Mouse (Mus musculus): Measurements from ENCODE around the gene Gm13283.
"Not testable (repeated sequence)": the region's sequence is repeated elsewhere in the genome, so short reads cannot be mapped to it uniquely, and the experiment has no call there.

The Gm13283 gene

DNA sequence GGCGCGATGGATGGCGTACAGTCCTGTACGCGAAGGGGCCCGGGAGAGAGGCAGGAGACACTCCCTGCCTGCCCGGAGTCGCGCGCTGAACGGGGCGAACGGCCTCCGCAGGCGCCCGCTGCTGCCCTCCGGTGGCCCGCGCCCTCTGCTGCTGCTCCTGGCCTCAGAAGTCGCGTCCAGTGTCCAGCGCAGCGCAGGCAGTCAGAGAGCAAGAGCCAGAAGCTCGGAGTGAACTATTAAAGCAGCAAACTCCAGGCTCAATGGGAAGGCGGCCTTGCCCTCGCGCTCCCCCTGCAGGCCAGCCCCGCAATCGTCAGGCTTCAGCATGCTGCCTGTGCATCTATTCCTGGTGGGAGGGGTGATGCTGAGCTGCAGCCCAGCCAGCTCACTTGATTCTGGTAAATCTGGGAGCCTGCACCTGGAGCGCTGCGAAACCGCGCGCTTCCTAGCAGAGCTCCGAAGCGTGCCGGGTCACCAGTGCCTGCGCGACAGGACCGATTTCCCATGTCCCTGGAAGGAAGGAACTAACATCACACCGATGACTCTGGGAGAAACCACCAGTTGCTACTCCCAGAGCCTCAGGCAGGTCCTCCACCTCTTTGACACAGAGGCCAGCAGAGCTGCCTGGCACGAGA lies 3.6 kb downstream of the Gm13283 start:
- peak; percentile 98 for DNase-seq

GRCm38 (mm10) chr4:88773534-88773933 lies 13.6 kb downstream of the Gm13283 start, which contains the start of gene Gm13290:
Gene Gm13290, plus strand, starts transcription at chr4:88773834.
- DNase-seq, result not testable (repeated sequence)

GRCm38 (mm10) chr4:88776622-88777021 lies 16.7 kb downstream of the Gm13283 start, which contains the start of gene Gm13289:
Gene Gm13289, plus strand, starts transcription at chr4:88776922.
- DNase-seq, result not testable (repeated sequence)

DNA sequence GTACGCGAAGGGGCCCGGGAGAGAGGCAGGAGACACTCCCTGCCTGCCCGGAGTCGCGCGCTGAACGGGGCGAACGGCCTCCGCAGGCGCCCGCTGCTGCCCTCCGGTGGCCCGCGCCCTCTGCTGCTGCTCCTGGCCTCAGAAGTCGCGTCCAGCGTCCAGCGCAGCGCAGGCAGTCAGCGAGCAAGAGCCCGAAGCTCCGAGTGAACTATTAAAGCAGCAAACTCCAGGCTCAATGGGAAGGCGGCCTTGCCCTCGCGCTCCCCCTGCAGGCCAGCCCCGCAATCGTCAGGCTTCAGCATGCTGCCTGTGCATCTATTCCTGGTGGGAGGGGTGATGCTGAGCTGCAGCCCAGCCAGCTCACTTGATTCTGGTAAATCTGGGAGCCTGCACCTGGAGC lies 19.6 kb downstream of the Gm13283 start, which contains the start of gene Gm13272:
Gene Gm13272, plus strand, starts transcription at position 301 of the 400 bp plus-strand sequence.
- DNase-seq, result not testable (repeated sequence)

DNA sequence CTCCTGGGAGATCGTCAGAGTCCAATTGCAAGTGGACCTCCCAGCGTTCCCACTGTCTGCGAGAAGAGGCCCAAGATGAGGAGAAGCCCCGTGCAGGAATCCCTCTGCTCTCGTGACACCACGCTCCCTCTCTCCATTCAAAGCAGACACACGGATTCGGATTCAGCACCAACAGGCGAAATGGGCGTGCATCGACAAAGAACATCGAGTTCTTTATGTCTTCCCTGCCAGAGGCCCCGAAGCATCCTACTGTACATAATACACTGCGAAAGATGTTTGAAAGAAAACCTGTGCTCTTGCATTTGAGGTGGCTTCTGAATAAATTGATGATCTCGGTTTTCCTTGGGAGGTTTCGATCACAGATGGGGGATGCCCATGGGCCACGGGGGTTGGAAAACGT lies 20.4 kb downstream of the Gm13283 start:
- peak; percentile 92 for DNase-seq

- DNase-seq, result not testable (repeated sequence)
Observed at GRCm38 (mm10) chr4:88781831-88782230, 21.9 kb downstream of the Gm13283 start, which contains the start of gene Ifnz. Gene Ifnz, plus strand, starts transcription at chr4:88782131.

GRCm38 (mm10) chr4:88782335-88782734 lies 22.4 kb downstream of the Gm13283 start:
- peak; percentile 94 for DNase-seq

DNA sequence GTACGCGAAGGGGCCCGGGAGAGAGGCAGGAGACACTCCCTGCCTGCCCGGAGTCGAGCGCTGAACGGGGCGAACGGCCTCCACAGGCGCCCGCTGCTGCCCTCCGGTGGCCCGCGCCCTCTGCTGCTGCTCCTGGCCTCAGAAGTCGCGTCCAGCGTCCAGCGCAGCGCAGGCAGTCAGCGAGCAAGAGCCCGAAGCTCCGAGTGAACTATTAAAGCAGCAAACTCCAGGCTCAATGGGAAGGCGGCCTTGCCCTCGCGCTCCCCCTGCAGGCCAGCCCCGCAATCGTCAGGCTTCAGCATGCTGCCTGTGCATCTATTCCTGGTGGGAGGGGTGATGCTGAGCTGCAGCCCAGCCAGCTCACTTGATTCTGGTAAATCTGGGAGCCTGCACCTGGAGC lies 25.5 kb downstream of the Gm13283 start, which contains the start of gene Gm13276:
Gene Gm13276, plus strand, starts transcription at position 301 of the 400 bp plus-strand sequence.
- not testable (repeated sequence) for DNase-seq

- peak; percentile 97 for DNase-seq
Observed at GRCm38 (mm10) chr4:88788402-88788801, 28.5 kb downstream of the Gm13283 start, which contains the start of gene Gm13277. Gene Gm13277, plus strand, starts transcription at chr4:88788632.

DNA sequence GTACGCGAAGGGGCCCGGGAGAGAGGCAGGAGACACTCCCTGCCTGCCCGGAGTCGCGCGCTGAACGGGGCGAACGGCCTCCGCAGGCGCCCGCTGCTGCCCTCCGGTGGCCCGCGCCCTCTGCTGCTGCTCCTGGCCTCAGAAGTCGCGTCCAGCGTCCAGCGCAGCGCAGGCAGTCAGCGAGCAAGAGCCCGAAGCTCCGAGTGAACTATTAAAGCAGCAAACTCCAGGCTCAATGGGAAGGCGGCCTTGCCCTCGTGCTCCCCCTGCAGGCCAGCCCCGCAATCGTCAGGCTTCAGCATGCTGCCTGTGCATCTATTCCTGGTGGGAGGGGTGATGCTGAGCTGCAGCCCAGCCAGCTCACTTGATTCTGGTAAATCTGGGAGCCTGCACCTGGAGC lies 31.3 kb downstream of the Gm13283 start, which contains the start of gene Gm13278:
Gene Gm13278, plus strand, starts transcription at position 301 of the 400 bp plus-strand sequence.
- DNase-seq, result not testable (repeated sequence)

- DNase-seq, result peak; percentile 99
Observed at GRCm38 (mm10) chr4:88793936-88794675, 34.2 kb downstream of the Gm13283 start, which contains the start of gene Gm13275. Gene Gm13275, plus strand, starts transcription at chr4:88794487.

DNA sequence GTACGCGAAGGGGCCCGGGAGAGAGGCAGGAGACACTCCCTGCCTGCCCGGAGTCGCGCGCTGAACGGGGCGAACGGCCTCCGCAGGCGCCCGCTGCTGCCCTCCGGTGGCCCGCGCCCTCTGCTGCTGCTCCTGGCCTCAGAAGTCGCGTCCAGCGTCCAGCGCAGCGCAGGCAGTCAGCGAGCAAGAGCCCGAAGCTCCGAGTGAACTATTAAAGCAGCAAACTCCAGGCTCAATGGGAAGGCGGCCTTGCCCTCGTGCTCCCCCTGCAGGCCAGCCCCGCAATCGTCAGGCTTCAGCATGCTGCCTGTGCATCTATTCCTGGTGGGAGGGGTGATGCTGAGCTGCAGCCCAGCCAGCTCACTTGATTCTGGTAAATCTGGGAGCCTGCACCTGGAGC lies 37.2 kb downstream of the Gm13283 start, which contains the start of gene Gm13279:
Gene Gm13279, plus strand, starts transcription at position 301 of the 400 bp plus-strand sequence.
- DNase-seq, result not testable (repeated sequence)

GRCm38 (mm10) chr4:88799365-88799764 lies 39.4 kb downstream of the Gm13283 start, which contains the start of gene Gm13285:
Gene Gm13285, plus strand, starts transcription at chr4:88799665.
- DNase-seq, result peak; percentile 49

DNA sequence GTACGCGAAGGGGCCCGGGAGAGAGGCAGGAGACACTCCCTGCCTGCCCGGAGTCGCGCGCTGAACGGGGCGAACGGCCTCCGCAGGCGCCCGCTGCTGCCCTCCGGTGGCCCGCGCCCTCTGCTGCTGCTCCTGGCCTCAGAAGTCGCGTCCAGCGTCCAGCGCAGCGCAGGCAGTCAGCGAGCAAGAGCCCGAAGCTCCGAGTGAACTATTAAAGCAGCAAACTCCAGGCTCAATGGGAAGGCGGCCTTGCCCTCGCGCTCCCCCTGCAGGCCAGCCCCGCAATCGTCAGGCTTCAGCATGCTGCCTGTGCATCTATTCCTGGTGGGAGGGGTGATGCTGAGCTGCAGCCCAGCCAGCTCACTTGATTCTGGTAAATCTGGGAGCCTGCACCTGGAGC lies 43.0 kb downstream of the Gm13283 start, which contains the start of gene Gm13287:
Gene Gm13287, plus strand, starts transcription at position 301 of the 400 bp plus-strand sequence.
- DNase-seq, result not testable (repeated sequence)

GRCm38 (mm10) chr4:88805231-88805630 lies 45.3 kb downstream of the Gm13283 start, which contains the start of gene Gm13288:
Gene Gm13288, plus strand, starts transcription at chr4:88805531.
- DNase-seq, result not testable (repeated sequence)

DNA sequence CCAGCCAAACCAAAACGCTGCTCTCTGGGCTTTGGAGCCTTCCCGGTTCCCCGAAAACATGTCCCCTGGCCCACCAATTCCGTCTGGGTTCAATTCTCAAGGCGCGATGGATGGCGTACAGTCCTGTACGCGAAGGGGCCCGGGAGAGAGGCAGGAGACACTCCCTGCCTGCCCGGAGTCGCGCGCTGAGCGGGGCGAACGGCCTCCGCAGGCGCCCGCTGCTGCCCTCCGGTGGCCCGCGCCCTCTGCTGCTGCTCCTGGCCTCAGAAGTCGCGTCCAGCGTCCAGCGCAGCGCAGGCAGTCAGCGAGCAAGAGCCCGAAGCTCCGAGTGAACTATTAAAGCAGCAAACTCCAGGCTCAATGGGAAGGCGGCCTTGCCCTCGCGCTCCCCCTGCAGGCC lies 45.8 kb downstream of the Gm13283 start:
- DNase-seq, result peak; percentile 93
